Mouse (Mus musculus) hindlimb bud, embryonic 11.5 days (tissue): ENCODE results near the gene Casz1.

ENCODE experiments used
- DNase-seq: peaks from one replicate; pipeline ENCODE4 v3.0.0-alpha.2; 2012; ENCODE audit warnings: low read depth, low spot score; ENCODE audit errors: extremely low spot score

The Casz1 gene

GRCm38 (mm10) chr4:148876166-148876565, 71.9 kb downstream of the Casz1 start:
- DNase-seq, result no peak

- DNase-seq, result no peak
These were observed 72.6 kb downstream of the Casz1 start for GRCm38 (mm10) chr4:148876867-148877266.

GRCm38 (mm10) chr4:148878192-148878983, 74.2 kb downstream of the Casz1 start:
- DNase-seq, result no peak

- no peak for DNase-seq
These were observed 74.9 kb downstream of the Casz1 start for GRCm38 (mm10) chr4:148878984-148879610.

GRCm38 (mm10) chr4:148879631-148880030, 75.4 kb downstream of the Casz1 start:
- DNase-seq, result no peak

GRCm38 (mm10) chr4:148881001-148881669, 76.9 kb downstream of the Casz1 start:
- no peak for DNase-seq

DNA sequence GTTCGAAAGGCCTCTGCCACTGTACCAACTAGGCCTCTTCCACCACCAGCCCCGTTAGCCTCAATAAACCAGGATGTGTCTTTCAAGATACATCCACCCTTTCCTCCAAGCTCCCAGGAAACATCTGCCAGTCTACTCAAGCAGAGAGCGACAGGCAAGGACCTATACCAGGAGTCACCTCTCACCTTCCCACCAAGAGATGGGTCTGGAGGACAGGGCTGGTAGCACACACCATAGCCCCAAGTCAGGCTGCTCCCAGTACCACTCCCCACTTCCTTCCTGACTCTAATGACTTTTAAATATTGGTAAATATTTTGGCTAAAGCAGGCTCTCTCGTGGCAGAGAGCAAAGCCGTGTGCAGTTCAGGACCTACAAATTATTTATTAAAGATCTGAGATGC, 77.6 kb downstream of the Casz1 start:
- no peak for DNase-seq

- DNase-seq, result no peak
These were observed 78.2 kb downstream of the Casz1 start for GRCm38 (mm10) chr4:148882360-148882929.

DNA sequence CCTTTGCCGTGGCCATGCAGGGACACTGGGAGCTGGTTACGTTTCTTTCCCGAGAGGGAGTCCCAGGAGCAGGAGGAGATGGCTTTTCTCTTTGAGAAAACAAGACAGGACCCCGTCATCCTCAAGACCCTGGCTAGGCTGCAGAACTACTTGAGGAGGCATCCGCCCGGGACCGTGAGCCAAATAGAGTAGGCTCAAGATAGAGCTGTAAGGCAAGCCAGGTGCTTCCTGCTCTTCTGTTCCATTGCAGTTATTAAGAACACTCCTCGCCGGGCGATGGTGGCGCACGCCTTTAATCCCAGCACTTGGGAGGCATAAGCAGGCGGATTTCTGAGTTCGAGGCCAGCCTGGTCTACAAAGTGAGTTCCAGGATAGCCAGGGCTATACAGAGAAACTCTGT, 80.4 kb downstream of the Casz1 start:
- no peak for DNase-seq

GRCm38 (mm10) chr4:148885401-148885800, 81.2 kb downstream of the Casz1 start:
- no peak for DNase-seq

DNA sequence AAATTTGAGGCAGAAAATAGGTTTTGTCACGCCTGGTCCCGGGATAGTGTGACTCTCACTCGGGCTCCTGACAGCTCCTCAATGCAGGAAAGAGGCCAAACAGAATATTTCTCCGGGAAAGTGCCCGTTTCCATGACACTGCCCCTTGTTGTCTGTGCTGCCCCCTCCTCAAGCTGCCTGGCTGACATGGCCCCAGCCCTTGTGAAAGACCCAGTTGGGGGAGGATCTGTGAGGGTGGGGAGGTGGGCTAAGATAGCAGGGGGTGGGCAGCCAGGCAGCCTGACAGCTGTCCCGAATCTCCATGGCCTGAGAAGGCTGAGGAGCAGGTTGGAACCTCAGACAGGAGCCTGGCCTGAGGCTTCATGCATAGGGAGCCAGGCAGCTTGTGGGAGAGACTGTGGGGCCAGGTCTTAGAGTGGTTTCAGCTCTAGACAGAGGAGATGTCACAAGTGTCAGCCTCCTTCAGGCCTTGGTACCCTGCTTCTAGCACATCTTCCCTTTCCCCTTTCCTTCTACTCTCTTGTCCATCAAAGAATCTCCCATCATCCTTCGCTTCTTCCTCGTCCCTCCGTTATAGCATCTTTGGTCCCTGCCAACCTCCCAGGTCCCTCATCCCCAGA, 81.8 kb downstream of the Casz1 start:
- DNase-seq, result no peak

DNA sequence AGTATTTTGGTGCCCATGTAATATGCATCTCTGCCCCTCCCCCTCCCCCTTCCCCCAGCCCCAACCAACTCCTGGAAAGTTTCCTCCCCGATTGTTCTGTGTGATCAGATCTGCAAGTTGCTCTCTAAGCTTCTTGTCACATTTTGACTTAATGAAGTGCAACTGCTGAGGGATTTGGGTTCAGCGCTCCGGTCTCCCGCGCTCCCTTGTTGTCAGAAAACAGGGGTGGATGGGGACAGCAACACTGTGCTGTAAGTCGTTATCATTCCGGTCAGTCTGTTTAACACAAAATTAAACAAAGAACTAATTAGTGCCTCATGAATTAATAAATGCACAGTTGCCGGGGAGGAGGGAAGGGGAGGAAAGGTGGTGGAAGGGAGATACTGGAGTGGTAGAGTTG, 84.0 kb downstream of the Casz1 start:
- DNase-seq, result no peak

GRCm38 (mm10) chr4:148889011-148889410, 84.8 kb downstream of the Casz1 start:
- no peak for DNase-seq

DNA sequence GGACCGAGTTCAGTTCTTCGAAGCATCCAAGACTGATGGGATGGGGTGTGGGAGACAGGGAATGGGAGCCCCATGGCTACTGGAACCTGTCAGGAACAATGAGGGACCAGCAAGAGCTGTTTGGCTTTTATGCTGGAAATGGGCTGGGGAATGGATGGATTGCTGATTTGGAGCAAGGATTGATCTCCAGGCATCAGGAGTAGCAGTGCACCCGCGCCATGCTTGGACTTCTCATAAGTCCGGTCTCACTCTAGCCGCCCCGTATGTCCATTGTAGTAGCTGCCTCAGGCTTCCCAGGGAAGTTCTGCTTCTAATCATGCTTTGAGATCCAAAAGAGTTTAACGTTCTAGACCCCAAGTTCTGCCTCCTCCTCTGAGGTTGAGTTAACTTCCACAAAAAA, 86.2 kb downstream of the Casz1 start:
- no peak for DNase-seq

DNA sequence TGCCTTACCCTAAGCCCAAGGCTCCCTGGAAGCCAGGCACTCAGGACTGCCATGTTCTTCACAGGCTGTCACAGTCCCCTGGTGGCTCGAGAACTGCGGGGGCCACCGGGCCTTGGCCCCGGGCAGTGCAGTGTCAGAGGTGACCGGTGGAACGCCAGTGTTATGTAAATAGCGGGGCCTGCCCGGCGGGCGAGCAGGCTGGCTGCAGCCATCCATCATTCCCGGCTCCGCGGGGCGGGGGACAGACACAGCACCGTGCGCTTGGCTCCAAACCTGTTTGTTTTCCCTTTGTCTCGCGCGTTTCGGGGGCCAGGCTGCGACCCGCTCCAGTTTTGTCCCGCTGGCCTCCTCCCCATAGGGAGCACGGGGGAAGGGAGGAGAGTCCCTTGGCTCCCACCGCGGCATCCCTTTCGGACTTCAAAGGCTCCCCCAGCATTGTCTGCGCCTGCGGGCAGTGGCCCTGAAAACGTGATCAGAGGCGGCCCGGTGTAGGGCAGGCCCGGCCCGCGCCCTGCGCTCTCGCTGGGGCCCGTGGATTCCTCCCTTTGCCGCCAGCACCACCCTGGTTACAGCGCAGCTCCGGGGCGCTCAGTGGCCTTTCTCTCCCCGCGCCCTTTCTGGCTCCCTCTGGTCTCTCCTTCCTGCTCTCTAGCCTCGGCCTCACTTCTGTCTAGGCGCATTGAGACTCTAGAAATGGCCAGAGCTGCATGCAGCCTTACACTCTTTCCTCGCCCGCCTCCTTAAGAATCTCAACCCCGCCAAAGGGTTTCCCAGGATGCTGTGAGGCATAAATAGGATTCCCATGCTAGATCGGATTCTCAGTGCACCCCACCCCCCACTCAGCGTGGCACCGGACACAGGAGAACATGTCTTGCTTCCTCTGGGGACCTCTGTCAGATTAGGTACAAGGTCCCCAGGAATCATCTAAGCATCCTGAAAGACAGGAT, 86.9 kb downstream of the Casz1 start:
- no peak for DNase-seq

DNA sequence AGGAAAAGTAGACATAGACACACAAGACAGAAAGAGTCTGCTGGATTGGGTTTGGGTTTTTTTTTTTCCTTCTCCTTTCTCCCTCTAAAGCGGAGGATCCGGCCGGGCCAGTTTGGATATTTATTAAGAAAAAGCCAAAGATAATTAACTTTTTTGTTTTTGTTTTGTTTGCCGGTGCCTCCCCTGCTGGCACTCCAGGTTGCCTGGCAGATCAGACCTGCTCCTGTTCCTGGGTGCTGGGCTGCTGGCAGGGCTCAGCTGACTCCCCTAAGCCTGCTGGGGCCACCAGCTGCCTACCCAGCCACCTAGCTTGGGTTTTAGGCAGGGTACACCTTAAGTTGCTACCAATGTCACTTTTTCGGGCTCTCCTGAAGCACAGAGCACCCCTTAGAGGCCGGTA, 91.9 kb downstream of the Casz1 start:
- DNase-seq, result no peak

- DNase-seq, result no peak
These were observed 95.7 kb downstream of the Casz1 start for GRCm38 (mm10) chr4:148899927-148900294.

DNA sequence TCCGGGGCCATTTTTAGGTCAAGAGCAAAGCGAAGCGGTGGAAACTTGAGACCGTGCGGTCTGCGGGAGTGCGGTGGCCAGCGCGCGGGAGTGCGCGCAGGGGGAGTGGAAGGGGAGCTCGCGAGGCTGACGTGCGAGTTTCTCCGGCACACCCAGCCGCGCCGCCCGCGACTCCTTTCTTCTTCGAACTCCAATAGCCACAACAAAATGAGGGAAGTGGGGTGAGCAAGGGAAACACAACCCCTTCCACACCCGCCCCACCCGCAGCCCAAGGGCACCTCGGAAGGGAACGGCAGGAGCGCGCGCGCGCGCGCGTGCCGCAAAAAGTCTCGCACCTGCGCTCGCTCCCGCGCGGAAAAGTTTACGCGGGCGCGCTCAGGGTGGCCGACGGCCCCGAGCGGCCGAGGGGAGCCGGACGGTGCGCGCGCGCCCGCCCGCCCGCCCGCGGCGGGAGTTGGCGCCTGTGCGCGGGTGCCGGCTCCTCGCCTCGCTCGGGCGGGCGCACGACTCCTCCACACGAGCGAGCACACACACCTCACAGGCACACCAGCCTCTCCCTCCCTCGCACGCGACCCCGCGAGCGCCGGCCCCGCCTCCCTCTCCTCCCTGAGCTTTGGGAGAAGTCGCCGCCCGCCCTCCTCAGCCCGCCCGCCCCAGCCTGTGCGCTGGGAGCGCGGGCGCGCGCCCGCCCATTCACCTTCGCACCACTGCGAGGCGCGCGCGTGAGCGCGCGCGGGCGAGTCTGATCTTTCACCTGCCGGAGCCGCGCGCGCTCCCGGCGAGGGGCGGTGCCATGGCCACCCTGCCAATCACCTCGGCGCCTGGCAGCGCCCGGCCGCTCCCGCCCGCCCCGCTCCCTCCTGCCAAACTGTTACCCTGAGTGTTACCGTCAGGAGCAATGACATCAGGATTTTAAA, 96.3 kb downstream of the Casz1 start:
- DNase-seq, result no peak
